Mouse (Mus musculus) CH12.LX (cell line): ENCODE measurements around the gene Kcnn3. TPM values are rescaled to one million over a fixed set of nuclear protein-coding genes. Genes with fewer than 3 reads are reported as not detected.

Experiments used
- DNase-seq: peaks from one replicate; pipeline ENCODE4 v3.0.0-alpha.2; 2013; ENCODE audit errors: extremely low read depth
- H3K27ac ChIP-seq: 2 replicates; pipeline ENCODE4 v1.5.1; 2012; ENCODE audit warnings: low read depth, mild to moderate bottlenecking, control low read depth, moderate library complexity; ENCODE audit not compliant: insufficient read depth
- H3K27me3 ChIP-seq: replicated peaks from 2 replicates; pipeline ENCODE3; 2012; ENCODE audit warnings: inconsistent platforms
- H3K36me3 ChIP-seq, 2 experiments: replicated peaks in 1 of 2; 2 replicates each; pipeline versions ENCODE3 to v1.6.1; 2012; ENCODE audit warnings: inconsistent platforms in 1 of 2, low read length in 1 of 2, mild to moderate bottlenecking in 1 of 2, mixed read lengths in 1 of 2, moderate library complexity in 1 of 2; ENCODE audit not compliant: control insufficient read depth in 1 of 2, insufficient read depth in 1 of 2
- H3K4me1 ChIP-seq, 2 experiments: 2 replicates each; pipeline ENCODE4 v1.6.1; 2012; ENCODE audit warnings: inconsistent platforms in 1 of 2, moderate library complexity in 1 of 2; ENCODE audit not compliant: insufficient read depth in 2 of 2, control insufficient read depth in 1 of 2
- H3K4me2 ChIP-seq: 2 replicates; pipeline ENCODE4 v1.6.1; 2012; ENCODE audit warnings: low read depth, mild to moderate bottlenecking, control low read depth; ENCODE audit not compliant: poor library complexity, insufficient read depth, severe bottlenecking
- H3K4me3 ChIP-seq, 3 experiments: fragments of 150-350 bp in 1 of 3; sonication (generic) in 1 of 3; replicated peaks in 1 of 3; 2 replicates each; pipeline versions ENCODE3 to v1.5.1; 2011 to 2012; ENCODE audit warnings: low read depth in 2 of 3, low read length in 2 of 3, mild to moderate bottlenecking in 2 of 3, moderate library complexity in 2 of 3, control low read depth in 1 of 3, improper control_type of control experiment in 1 of 3, inconsistent platforms in 1 of 3, mixed read lengths in 1 of 3; ENCODE audit not compliant: poor library complexity in 1 of 3
- H3K79me2 ChIP-seq: replicated peaks from 2 replicates; pipeline ENCODE4 v1.6.1; 2012; ENCODE audit warnings: mild to moderate bottlenecking, moderate library complexity; ENCODE audit not compliant: control insufficient read depth, poor library complexity, insufficient read depth, severe bottlenecking; ENCODE audit errors: extremely low read depth
- H3K9ac ChIP-seq: 2 replicates; pipeline ENCODE4 v1.6.1; 2012; ENCODE audit warnings: low read depth, mild to moderate bottlenecking, control low read depth, moderate library complexity; ENCODE audit not compliant: insufficient read depth
- H3K9me3 ChIP-seq: replicated peaks from 2 replicates; pipeline ENCODE3; 2012; ENCODE audit warnings: low read length, inconsistent platforms, mixed read lengths
- BHLHE40 ChIP-seq: IDR thresholded peaks from 2 replicates; pipeline ENCODE4 v1.6.1; 2011; ENCODE audit warnings: mild to moderate bottlenecking, low read depth, low read length, improper control_type of control experiment
- CHD2 ChIP-seq: IDR thresholded peaks from 2 replicates; pipeline ENCODE4 v1.6.1; 2011; ENCODE audit warnings: low read length, improper control_type of control experiment
- CTCF ChIP-seq, 2 experiments: IDR thresholded peaks in 1 of 2; conservative IDR thresholded peaks in 1 of 2; 2 replicates each; pipeline ENCODE4 v1.5.1; 2011 to 2012; ENCODE audit warnings: low read depth in 2 of 2, low read length in 2 of 2, improper control_type of control experiment in 1 of 2, inconsistent platforms in 1 of 2, mild to moderate bottlenecking in 1 of 2, moderate library complexity in 1 of 2
- EP300 ChIP-seq: IDR thresholded peaks from 2 replicates; pipeline ENCODE4 v1.6.1; 2011; ENCODE audit warnings: low read length, improper control_type of control experiment
- GABPA ChIP-seq: IDR thresholded peaks from 2 replicates; pipeline ENCODE4 v1.6.1; 2012; ENCODE audit warnings: low read depth, low read length, improper control_type of control experiment, inconsistent platforms; ENCODE audit not compliant: insufficient replicate concordance
- HCFC1 ChIP-seq: IDR thresholded peaks from 2 replicates; pipeline ENCODE4 v1.6.1; 2012; ENCODE audit warnings: low read depth, mild to moderate bottlenecking, inconsistent platforms, low read length, improper control_type of control experiment
- JUN ChIP-seq: IDR thresholded peaks from 2 replicates; pipeline ENCODE4 v1.6.1; 2011; ENCODE audit warnings: low read depth, mild to moderate bottlenecking, low read length, improper control_type of control experiment, moderate library complexity; ENCODE audit not compliant: insufficient read depth
- JUND ChIP-seq: conservative IDR thresholded peaks from 2 replicates; pipeline ENCODE4 v1.6.1; 2011; ENCODE audit warnings: low read depth, low read length, improper control_type of control experiment
- MAFK ChIP-seq: IDR thresholded peaks from 2 replicates; pipeline ENCODE4 v1.6.1; 2011; ENCODE audit warnings: low read length, improper control_type of control experiment; ENCODE audit not compliant: insufficient replicate concordance
- MEF2A ChIP-seq: IDR thresholded peaks from 2 replicates; pipeline ENCODE4 v1.6.1; 2014; ENCODE audit warnings: low read depth, mild to moderate bottlenecking, inconsistent platforms, low read length, improper control_type of control experiment, borderline replicate concordance
- MYC ChIP-seq: IDR thresholded peaks from 2 replicates; pipeline ENCODE4 v1.6.1; 2011; ENCODE audit warnings: low read depth, mild to moderate bottlenecking, improper control_type of control experiment, low read length
- PAX5 ChIP-seq: IDR thresholded peaks from 2 replicates; pipeline ENCODE4 v1.6.1; 2012; ENCODE audit warnings: low read length, inconsistent platforms, mixed read lengths
- RCOR1 ChIP-seq: conservative IDR thresholded peaks from 2 replicates; pipeline ENCODE4 v1.6.1; 2012; ENCODE audit warnings: low read depth, mild to moderate bottlenecking, inconsistent platforms, low read length, improper control_type of control experiment
- TCF12 ChIP-seq: IDR thresholded peaks from 2 replicates; pipeline ENCODE4 v1.6.1; 2014; ENCODE audit warnings: low read depth, mild to moderate bottlenecking, inconsistent platforms, low read length, improper control_type of control experiment
- UBTF ChIP-seq: IDR thresholded peaks from 2 replicates; pipeline ENCODE4 v1.6.1; 2012; ENCODE audit warnings: low read depth, mild to moderate bottlenecking, inconsistent platforms, low read length, improper control_type of control experiment, moderate library complexity
- USF1 ChIP-seq: IDR thresholded peaks from 2 replicates; pipeline ENCODE4 v1.6.1; 2014; ENCODE audit warnings: low read depth, mild to moderate bottlenecking, inconsistent platforms, low read length, improper control_type of control experiment
- USF2 ChIP-seq: conservative IDR thresholded peaks from 2 replicates; pipeline ENCODE4 v1.6.1; 2011; ENCODE audit warnings: low read depth, low read length, improper control_type of control experiment
- ZKSCAN1 ChIP-seq: IDR thresholded peaks from 2 replicates; pipeline ENCODE4 v1.6.1; 2012; ENCODE audit warnings: low read depth, inconsistent platforms, low read length, improper control_type of control experiment, borderline replicate concordance
- dilution Hi-C: fragments of 300-500 bp; cut with MboI; formaldehyde crosslinking; loops from 2 replicates; pipeline ENCODE4 v1.14.3; 2020; ENCODE audit warnings: low sequenced_read_pairs; ENCODE audit not compliant: extremely low pct_unique_long_range_greater_than_20kb, extremely low pct_ligation_motif_present
- in situ Hi-C: fragments of 300-500 bp; cut with MboI; formaldehyde crosslinking; loops from 3 replicates; pipeline ENCODE4 v1.14.3; 2019; ENCODE audit warnings: low sequenced_read_pairs, low pct_ligation_motif_present, low pct_unique_long_range_greater_than_20kb, mixed read lengths
- polyA plus RNA-seq: library from polyadenylated mRNA; unstranded; fragments of >175 nt; gene quantifications from 2 replicates; pipeline ENCODE4 v1.2.1, GENCODE M21; 2012; ENCODE audit warnings: low read depth; ENCODE audit not compliant: insufficient read length
- total RNA-seq, 2 experiments: library from RNA; depleted of rRNA; stranded (reverse); fragments of 300-350 nt in 1 of 2; fragments of >200 nt in 1 of 2; gene quantifications; 2 replicates each; pipeline ENCODE4 v1.2.3; 2012 to 2014

Kcnn3 gene
- total and polyA plus RNA-seq, 3 experiments: 0.06 TPM; not detected in 2

DNA sequence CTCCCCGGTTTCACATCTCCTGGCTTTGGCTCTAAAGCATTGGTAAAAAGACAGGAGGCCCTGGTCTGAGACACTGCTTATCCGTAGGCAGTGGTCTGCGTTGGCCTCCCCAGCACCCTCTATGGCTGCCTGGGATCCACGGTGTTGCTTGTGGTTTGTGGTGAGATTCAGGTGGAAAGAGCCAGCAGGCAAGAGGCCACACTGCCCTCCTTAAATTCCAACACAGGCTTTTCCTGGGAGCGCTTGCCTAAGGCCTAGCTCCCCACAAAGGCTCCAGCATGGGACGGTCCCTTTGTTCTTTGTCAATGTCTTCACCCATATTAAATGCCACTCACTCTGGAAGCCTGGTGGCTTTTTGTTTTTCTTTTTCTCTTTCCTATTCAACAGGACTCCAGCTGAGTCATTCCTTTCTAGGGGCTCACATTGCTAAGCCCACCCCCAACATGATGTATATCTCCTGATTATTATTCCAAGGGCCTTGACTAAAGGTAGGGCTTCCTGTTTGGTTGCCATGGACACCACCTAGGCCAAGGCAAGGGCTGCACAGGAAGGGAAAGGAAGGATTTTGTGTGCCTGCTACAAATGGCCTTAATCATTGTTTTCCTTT lies 127.4 kb downstream of the Kcnn3 start:
- Histone ChIP-seq H3K4me3 (no peak overlapping the region), H3K27ac (no peak overlapping the region), H3K4me1 (peaks cover 5 to 22% of the 10 kb centered on the region in 2 experiments; a peak in 3 of 4 replicates), H3K27me3 (peaks cover 3% of the 10 kb centered on the region), H3K9me3 (no peaks in the 10 kb centered on the region), H3K79me2 (no peaks in the 10 kb centered on the region), H3K36me3 (no peaks in the 10 kb centered on the region), H3K9ac (no peak overlapping the region), H3K4me2 (no peak overlapping the region)
- dilution Hi-C loops (no loop called here), in situ Hi-C loops (no loop called here)
- DNase-seq: no peak
- TF ChIP-seq RCOR1 (no peak), ZKSCAN1 (no peak), TCF12 (no peak), JUND (no peak), PAX5 (no peak)
- TF ChIP-seq, all 38 proteins: peak for 0

GRCm38 (mm10) chr3:89649890-89650289 lies 129.9 kb downstream of the Kcnn3 start:
- no peak overlapping the region for H3K4me3 ChIP-seq
- in situ Hi-C loops (no loop called here), dilution Hi-C loops (no loop called here)
- H3K36me3 ChIP-seq: no peaks in the 10 kb centered on the region
- H3K27ac ChIP-seq: no peak overlapping the region
- no peak overlapping the region for H3K4me2 ChIP-seq
- TF ChIP-seq GABPA (no peak), MYC (no peak), CTCF (conservative IDR thresholded peaks at IDR 0.05 in 1 of 2, IDR thresholded peaks at IDR 0.05 in 1 of 2; ENCODE audit: low read depth in 2 of 2, low read length in 2 of 2) (no peak), HCFC1 (no peak), USF1 (no peak), USF2 (no peak), TCF12 (no peak), JUN (no peak), MAFK (no peak), UBTF (no peak), BHLHE40 (no peak), MEF2A (no peak), EP300 (no peak), CHD2 (no peak)
- no peaks in the 10 kb centered on the region for H3K9me3 ChIP-seq
- H3K79me2 ChIP-seq: no peaks in the 10 kb centered on the region
- no peak overlapping the region for H3K9ac ChIP-seq
- no peak for DNase-seq
- H3K4me1 ChIP-seq: peaks cover 5 to 19% of the 10 kb centered on the region in 2 experiments; a peak in 3 of 4 replicates
- peaks cover 3% of the 10 kb centered on the region for H3K27me3 ChIP-seq
